Mouse (Mus musculus) liver, embryonic 16.5 days (tissue): ENCODE measurements around the gene Ccdc62. TPM values are rescaled to one million over a fixed set of nuclear protein-coding genes. Genes with fewer than 3 reads are reported as not detected.

Experiments used
- ATAC-seq: fragments of 200-750 bp; cut with Nextera tagmentation; 2 replicates; pipeline ENCODE4 v1.8.0; 2017; ENCODE audit warnings: low read depth, mild to moderate bottlenecking, moderate number of reproducible peaks, moderate library complexity
- H3K27ac ChIP-seq: fragments of 300-500 bp; sonication (generic); 2 replicates; pipeline ENCODE4 v1.5.1; 2014; ENCODE audit warnings: mild to moderate bottlenecking, low read length
- H3K27me3 ChIP-seq: fragments of 300-500 bp; sonication (generic); 2 replicates; pipeline ENCODE4 v1.6.1; 2014; ENCODE audit warnings: low read depth, low read length, mixed read lengths; ENCODE audit not compliant: control insufficient read depth, insufficient read depth
- H3K36me3 ChIP-seq: fragments of 300-500 bp; sonication (generic); 2 replicates; pipeline ENCODE4 v1.6.1; 2014; ENCODE audit warnings: mild to moderate bottlenecking; ENCODE audit not compliant: control insufficient read depth, insufficient read depth
- H3K4me1 ChIP-seq: fragments of 300-500 bp; sonication (generic); 2 replicates; pipeline ENCODE4 v1.6.1; 2014; ENCODE audit warnings: low read depth, low read length, mixed read lengths; ENCODE audit not compliant: control insufficient read depth
- H3K4me2 ChIP-seq: fragments of 300-500 bp; sonication (generic); 2 replicates; pipeline ENCODE4 v1.6.1; 2014; ENCODE audit warnings: low read depth, low read length, mixed read lengths
- H3K4me3 ChIP-seq: fragments of 300-500 bp; sonication (generic); 2 replicates; pipeline ENCODE4 v1.5.1; 2014; ENCODE audit warnings: low read depth, mild to moderate bottlenecking, low read length
- H3K9ac ChIP-seq: fragments of 300-500 bp; sonication (generic); 2 replicates; pipeline ENCODE4 v1.6.1; 2014; ENCODE audit warnings: low read depth, low read length
- H3K9me3 ChIP-seq: fragments of 300-500 bp; sonication (generic); replicated peaks from 2 replicates; pipeline ENCODE4 v1.6.1; 2016; ENCODE audit warnings: low read length; ENCODE audit not compliant: control insufficient read depth
- WGBS: fragments of 180-500 bp; shearing (Covaris S2); extraction: QIAGEN DNeasy Blood & Tissue Kit; methylation state at CpG from one replicate; pipeline ENCODE4 v1.1.7; 2014; ENCODE audit not compliant: insufficient replicate concordance; 5-methylcytosine and 5-hydroxymethylcytosine counted together
- polyA plus RNA-seq: library from polyadenylated mRNA; unstranded; fragments of >200 nt; fragmentation: Nextera tagmentation; extraction: Ambion mirVana; gene quantifications from 2 replicates; pipeline ENCODE4 v1.2.1, GENCODE M21; 2015

Gene Ccdc62
- 2.2 and 2.4 TPM in 2 replicates for polyA plus RNA-seq

GRCm38 (mm10) chr5:123930508-123930989 is at the start of gene Ccdc62:
Ccdc62 (plus strand) TSS chr5:123930679.
- H3K4me3 ChIP-seq = peak within 1 kb of the TSS; percentile 82
- peak within 1 kb of the TSS; percentile 87 for H3K27ac ChIP-seq
- peak; percentile 96 for ATAC-seq
- peaks cover 14% of the 10 kb centered on the region for H3K4me1 ChIP-seq
- H3K9ac ChIP-seq = peak within 1 kb of the TSS; percentile 95
- under 1% methylated on average over 51 of the region's 56 CpGs for WGBS
- peaks cover 11% of the 10 kb centered on the region for H3K36me3 ChIP-seq
- no peaks in the 10 kb centered on the region for H3K27me3 ChIP-seq
- no peaks in the 10 kb centered on the region for H3K9me3 ChIP-seq
- H3K4me2 ChIP-seq = peak within 1 kb of the TSS; percentile 96

- H3K36me3 ChIP-seq = no peaks in the 10 kb centered on the region
- no peak overlapping the region for H3K9ac ChIP-seq
- WGBS = 83% methylated on average over 14 of the region's 14 CpGs
- H3K4me3 ChIP-seq = no peak overlapping the region
- H3K9me3 ChIP-seq = no peaks in the 10 kb centered on the region
- H3K4me1 ChIP-seq = no peaks in the 10 kb centered on the region
- no peak for ATAC-seq
- no peak overlapping the region for H3K4me2 ChIP-seq
- no peak overlapping the region for H3K27ac ChIP-seq
- no peaks in the 10 kb centered on the region for H3K27me3 ChIP-seq
Measured at GRCm38 (mm10) chr5:123880778-123881177, 49.7 kb upstream of the Ccdc62 start.

- 59% methylated on average over 7 of the region's 7 CpGs for WGBS
- no peak for ATAC-seq
- Histone ChIP-seq H3K4me2 (no peak overlapping the region), H3K27ac (no peak overlapping the region), H3K27me3 (no peaks in the 10 kb centered on the region), H3K9me3 (no peaks in the 10 kb centered on the region), H3K4me1 (no peaks in the 10 kb centered on the region), H3K4me3 (no peak overlapping the region), H3K9ac (no peak overlapping the region), H3K36me3 (no peaks in the 10 kb centered on the region)
Measured at GRCm38 (mm10) chr5:123883891-123884290, 46.6 kb upstream of the Ccdc62 start.

GRCm38 (mm10) chr5:123884332-123884731 is 46.1 kb upstream of the Ccdc62 start:
- Histone ChIP-seq H3K9ac (no peak overlapping the region), H3K9me3 (no peaks in the 10 kb centered on the region), H3K4me1 (no peaks in the 10 kb centered on the region), H3K4me2 (no peak overlapping the region), H3K36me3 (no peaks in the 10 kb centered on the region), H3K27me3 (no peaks in the 10 kb centered on the region), H3K27ac (no peak overlapping the region), H3K4me3 (no peak overlapping the region)
- no peak for ATAC-seq
- 37% methylated on average over 10 of the region's 10 CpGs for WGBS

- ATAC-seq = no peak; the same call in 1 of the 2 replicates
Measured at GRCm38 (mm10) chr5:123886365-123886764, 44.1 kb upstream of the Ccdc62 start.

GRCm38 (mm10) chr5:123890312-123890711 is 40.2 kb upstream of the Ccdc62 start:
- no peak overlapping the region for H3K4me3 ChIP-seq
- H3K36me3 ChIP-seq = no peaks in the 10 kb centered on the region
- no peak overlapping the region for H3K4me2 ChIP-seq
- H3K9me3 ChIP-seq = no peaks in the 10 kb centered on the region
- WGBS = 54% methylated on average over 2 of the region's 2 CpGs
- no peak overlapping the region for H3K27ac ChIP-seq
- no peak for ATAC-seq
- H3K27me3 ChIP-seq = no peaks in the 10 kb centered on the region
- H3K9ac ChIP-seq = no peak overlapping the region
- no peaks in the 10 kb centered on the region; the same call in 1 of the 2 replicates for H3K4me1 ChIP-seq

More at GRCm38 (mm10) chr5:123886365-123886764, 44.1 kb upstream of the Ccdc62 start:
- H3K9me3 ChIP-seq = no peaks in the 10 kb centered on the region
- no peak overlapping the region for H3K27ac ChIP-seq
- H3K9ac ChIP-seq = no peak overlapping the region
- H3K27me3 ChIP-seq = no peaks in the 10 kb centered on the region
- H3K4me1 ChIP-seq = no peaks in the 10 kb centered on the region
- no peaks in the 10 kb centered on the region for H3K36me3 ChIP-seq
- no peak overlapping the region for H3K4me3 ChIP-seq
- H3K4me2 ChIP-seq = no peak overlapping the region
- WGBS = 42% methylated on average over 3 of the region's 3 CpGs

- no peak overlapping the region for H3K4me2 ChIP-seq
- no peaks in the 10 kb centered on the region; the same call in 1 of the 2 replicates for H3K4me1 ChIP-seq
- no peak overlapping the region for H3K9ac ChIP-seq
- no peaks in the 10 kb centered on the region for H3K36me3 ChIP-seq
- ATAC-seq = no peak
- WGBS = 66% methylated on average over 5 of the region's 5 CpGs
- H3K27me3 ChIP-seq = no peaks in the 10 kb centered on the region
- no peaks in the 10 kb centered on the region for H3K9me3 ChIP-seq
- H3K4me3 ChIP-seq = no peak overlapping the region
- H3K27ac ChIP-seq = no peak overlapping the region
Measured at GRCm38 (mm10) chr5:123890987-123891386, 39.5 kb upstream of the Ccdc62 start.

GRCm38 (mm10) chr5:123891669-123892068 is 38.8 kb upstream of the Ccdc62 start:
- no peak for ATAC-seq
- Histone ChIP-seq H3K4me3 (no peak overlapping the region), H3K27me3 (no peaks in the 10 kb centered on the region), H3K27ac (no peak overlapping the region), H3K9ac (no peak overlapping the region), H3K4me2 (no peak overlapping the region), H3K36me3 (no peaks in the 10 kb centered on the region), H3K4me1 (no peaks in the 10 kb centered on the region; the same call in 1 of the 2 replicates), H3K9me3 (no peaks in the 10 kb centered on the region)
- WGBS = 21% methylated on average over 6 of the region's 6 CpGs

- Histone ChIP-seq H3K27me3 (no peaks in the 10 kb centered on the region), H3K9ac (no peak overlapping the region), H3K4me2 (no peak overlapping the region), H3K9me3 (no peaks in the 10 kb centered on the region), H3K27ac (no peak overlapping the region), H3K4me3 (no peak overlapping the region), H3K36me3 (no peaks in the 10 kb centered on the region), H3K4me1 (no peaks in the 10 kb centered on the region; the same call in 1 of the 2 replicates)
- 54% methylated on average over 5 of the region's 5 CpGs for WGBS
- ATAC-seq = no peak
Measured at GRCm38 (mm10) chr5:123893520-123893919, 37.0 kb upstream of the Ccdc62 start.
